Mouse (Mus musculus): Measurements from ENCODE around the gene Pak2.
A peak's percentile ranks its signal among the peaks of the same experiment; 100 is the strongest.
"Not testable (repeated sequence)": the region's sequence is repeated elsewhere in the genome, so short reads cannot be mapped to it uniquely, and the experiment has no call there.

Gene Pak2

DNA sequence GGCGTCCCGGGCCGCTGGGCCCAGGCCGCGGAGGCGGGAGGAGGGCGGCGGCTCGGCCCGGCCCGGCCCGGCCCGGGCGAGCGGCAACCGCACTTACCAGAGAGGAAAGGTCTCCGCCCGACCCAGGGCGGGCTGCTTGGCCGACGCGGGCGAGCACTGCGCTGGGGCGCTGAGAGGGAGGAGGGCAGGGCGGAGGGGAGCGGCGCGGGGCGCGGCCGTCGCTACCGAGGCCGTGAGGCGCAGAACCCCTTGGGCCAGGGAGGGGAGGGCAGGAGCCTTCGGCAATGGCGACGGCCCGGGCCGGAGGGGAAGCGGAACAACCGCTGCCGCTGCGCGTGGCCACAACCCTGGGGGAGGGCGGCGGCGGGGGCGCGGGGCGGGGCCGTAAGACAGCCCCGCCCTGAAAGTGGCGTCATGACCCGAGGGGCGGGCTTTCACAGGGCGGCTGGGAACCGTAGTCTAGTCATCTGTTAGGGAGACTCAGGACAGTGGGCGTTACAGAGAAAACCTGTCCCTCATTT lies at the start of gene Pak2:
TSS of gene Pak2 (minus strand) at position 352 of the 521 bp plus-strand sequence.
- DNase-seq: peak; percentile 93

DNA sequence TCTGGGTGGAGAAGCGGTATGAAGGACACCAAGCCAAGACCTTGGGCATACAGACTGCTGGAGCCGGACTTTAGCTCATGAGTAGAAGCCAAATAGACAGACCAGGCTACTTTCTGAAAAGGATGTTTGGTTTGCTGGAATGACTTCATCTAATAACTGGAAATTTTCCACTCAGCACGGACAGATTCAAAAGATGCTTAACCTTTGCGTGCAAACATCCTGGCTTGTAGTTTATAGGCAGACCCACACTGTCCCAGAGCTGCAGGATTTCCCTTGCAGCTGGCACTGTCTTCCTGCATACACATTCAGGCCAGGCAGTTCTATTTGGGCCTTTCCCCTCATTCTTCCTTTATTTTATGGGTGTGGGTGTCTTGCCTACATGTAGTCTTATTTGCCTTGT lies 47.9 kb upstream of the Pak2 start:
- DNase-seq: peak; percentile 55

DNA sequence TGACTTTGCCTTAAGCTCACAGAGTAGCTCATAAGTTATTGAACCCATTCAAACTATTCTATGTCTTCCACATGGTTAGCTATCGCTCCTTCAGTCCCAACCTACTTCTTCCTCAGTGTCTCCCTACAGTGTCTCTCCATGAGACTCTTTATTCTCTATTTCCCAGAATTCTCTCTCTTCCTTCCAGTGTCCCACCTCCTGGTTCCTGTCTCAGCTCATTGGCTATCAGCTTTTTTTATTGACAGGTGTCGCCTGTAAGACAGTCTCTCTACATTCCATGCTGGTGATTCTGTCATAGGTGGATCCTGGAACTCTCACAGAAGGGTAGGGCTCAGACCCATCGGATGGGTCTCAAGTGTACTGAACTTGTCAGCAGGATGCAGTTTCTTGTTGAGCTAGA lies 46.2 kb upstream of the Pak2 start:
- DNase-seq: no peak

DNA sequence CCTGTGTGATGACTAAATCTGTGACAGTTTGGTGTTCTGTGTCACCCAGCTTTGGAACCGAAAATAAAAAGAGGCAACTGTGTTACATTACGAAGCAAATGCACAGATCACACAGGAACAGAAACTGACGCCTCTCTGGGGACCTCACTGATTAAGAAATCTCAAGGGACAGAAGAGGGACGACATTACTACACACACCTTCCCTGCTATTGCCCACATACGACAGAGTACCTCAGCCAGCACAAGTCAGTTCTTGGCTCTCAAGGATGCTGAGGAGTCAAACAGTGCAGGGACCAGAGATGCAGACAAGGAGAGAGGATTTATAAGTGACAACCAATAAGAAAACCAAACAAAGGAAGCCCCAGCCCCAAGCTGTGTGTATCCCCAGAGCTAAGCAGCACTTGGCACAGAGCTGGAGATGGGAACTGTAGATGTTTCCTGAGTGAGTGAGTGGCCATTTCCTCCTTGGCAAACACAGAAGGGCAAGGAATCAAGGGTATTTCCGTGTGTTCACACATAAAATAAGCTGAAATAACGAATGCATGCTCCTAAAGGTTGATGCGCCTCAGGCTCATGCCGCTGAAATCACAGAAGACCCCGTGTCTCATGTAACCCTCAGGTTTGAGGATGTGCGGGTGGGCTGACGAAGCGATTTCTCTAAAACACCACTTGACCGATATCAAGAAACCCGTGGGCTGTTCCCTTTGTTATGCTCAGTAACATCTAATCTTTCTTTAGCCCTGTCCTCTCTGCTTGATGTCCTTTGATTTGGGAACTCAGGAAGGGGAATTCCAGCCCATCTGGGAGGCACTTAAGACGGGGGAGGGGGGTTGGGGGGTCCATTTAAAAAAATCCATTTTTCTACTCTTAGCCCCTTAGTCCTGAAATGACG lies 45.5 kb upstream of the Pak2 start:
- DNase-seq: peak; percentile 54

DNA sequence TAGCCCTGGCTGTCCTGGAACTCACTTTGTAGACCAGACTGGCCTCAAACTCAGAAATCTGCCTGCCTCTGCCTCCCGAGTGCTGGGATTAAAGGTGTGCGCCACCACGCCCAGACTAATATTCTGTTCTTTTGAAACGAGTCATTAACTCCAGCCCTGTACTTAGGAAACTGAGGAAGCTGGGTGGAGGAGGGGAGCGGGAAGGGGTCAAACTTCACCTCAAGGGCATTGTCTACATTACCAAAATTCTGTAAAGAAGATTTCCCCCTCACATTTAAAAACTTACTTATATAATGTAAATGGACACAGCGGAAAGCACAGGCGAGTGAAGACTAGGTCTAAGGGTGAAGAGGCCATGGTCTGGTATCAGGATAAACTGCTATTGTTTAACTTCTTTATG lies 44.9 kb upstream of the Pak2 start:
- no peak for DNase-seq

DNA sequence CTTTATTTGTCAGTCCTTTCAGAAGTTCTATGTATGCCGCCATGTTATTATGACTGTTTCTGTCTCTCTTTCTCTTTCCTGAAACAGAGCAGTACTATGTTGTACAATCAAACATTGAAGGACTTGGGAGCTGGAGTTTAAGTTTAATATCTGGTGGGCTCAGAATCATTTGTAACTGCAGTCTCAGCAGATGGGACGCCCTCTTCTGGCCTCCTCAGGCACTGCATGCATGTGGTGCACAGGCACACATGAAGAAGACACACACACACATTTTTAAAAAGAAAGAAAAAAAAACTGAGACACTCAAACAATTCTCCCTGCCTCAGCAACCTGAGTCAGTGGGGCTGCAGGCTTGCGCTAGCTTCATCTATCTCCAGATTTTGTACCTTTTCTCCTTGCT lies 41.3 kb upstream of the Pak2 start:
- no peak for DNase-seq

- no peak for DNase-seq
Observed at GRCm38 (mm10) chr16:32116186-32116585, 37.0 kb upstream of the Pak2 start.

GRCm38 (mm10) chr16:32115781-32116180 lies 36.6 kb upstream of the Pak2 start:
- no peak for DNase-seq

DNA sequence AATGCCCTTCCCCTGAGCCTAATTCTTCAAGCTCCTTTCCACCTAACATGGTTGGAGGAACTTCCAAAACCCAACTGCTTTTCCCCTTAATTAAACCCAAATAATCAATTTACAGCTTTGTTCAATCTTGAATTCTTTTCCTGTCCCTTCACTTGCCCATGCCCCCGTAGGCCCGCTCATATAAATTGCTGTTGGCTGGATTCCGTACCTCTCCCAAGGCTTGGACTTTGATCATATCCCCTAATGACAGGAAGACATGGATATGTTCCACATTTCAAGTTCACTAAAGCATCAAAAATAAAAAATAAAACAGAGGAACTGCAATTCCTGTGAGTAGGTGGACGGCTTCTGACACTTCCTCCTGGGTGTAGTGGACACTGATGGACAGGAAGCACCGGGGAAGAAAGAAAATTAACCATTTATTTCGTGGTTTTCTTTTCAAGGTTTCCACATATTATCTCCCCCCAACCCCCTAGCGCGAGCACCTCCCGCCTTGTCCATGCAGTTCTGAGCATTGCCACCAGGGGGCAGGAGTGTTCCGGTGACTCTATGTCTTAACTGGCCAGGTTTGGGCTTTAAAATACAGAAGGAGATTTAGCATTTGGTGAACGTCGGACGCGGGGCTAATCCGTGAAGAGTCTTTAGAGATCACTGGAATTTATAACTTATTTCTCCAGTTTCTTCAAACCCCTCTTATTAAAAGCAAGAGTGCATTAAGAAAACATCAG lies 36.0 kb upstream of the Pak2 start:
- peak; percentile 90 for DNase-seq

DNA sequence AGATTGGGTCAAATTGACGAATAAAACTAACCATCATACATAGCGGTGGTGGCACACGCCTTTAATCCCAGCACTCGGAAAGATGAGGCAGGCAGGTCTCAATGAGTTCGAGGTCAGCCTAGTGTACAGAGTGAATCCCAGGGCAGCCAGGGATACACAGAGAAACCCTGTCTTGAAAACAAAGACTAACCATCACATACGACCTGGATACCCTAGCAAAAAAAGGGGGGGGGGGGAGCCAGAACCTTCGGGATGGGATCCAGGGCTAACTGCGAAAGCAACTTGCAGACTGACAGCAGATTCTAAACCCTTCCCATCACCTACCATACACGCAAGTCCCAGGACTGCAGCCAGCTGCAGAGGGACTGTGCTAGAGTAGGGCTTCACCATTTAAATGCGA lies 35.3 kb upstream of the Pak2 start:
- DNase-seq: no peak

GRCm38 (mm10) chr16:32113541-32114218 lies 34.5 kb upstream of the Pak2 start:
- DNase-seq: peak; percentile 62

- DNase-seq: no peak
Observed at GRCm38 (mm10) chr16:32110951-32111699, 32.0 kb upstream of the Pak2 start.

DNA sequence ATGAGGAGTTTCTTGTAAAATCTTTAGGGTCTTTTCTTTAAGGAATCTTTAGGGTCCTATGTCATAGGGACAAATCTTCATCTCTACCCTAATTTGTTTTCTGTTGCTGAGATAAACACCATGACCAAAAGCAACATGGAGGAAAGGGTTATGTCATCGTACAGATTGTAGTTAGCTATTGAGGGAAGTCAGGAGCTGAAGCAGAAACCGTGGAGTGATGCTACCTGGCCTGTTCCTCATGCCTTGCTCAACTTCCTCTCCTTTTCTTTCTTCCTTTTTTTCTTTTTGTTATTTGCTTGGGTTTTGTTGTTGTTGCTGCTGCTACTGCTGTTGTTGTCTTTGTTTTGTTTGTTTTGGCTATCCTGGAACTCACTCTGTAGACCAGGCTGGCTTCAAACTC lies 29.4 kb upstream of the Pak2 start:
- no peak for DNase-seq

DNA sequence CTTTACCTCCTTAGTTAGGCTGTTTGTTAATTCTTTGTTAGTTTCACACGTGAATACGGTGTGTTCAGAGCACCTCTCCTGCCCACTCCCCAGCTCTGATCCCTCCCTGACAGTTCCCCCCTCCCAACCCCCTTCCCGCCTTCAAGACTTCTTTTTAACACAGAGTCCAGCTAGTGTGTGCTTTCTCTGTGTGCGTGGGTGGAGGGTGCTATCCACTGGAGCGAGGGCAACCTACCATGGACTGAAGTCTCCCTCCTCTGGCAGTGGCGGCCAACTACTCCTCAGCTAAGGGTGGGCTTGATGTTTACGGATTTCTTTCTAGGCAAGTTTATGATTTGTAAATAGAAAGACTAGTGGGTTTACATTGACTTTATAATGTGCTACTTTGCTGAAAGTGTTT lies 29.0 kb upstream of the Pak2 start:
- no peak for DNase-seq

DNA sequence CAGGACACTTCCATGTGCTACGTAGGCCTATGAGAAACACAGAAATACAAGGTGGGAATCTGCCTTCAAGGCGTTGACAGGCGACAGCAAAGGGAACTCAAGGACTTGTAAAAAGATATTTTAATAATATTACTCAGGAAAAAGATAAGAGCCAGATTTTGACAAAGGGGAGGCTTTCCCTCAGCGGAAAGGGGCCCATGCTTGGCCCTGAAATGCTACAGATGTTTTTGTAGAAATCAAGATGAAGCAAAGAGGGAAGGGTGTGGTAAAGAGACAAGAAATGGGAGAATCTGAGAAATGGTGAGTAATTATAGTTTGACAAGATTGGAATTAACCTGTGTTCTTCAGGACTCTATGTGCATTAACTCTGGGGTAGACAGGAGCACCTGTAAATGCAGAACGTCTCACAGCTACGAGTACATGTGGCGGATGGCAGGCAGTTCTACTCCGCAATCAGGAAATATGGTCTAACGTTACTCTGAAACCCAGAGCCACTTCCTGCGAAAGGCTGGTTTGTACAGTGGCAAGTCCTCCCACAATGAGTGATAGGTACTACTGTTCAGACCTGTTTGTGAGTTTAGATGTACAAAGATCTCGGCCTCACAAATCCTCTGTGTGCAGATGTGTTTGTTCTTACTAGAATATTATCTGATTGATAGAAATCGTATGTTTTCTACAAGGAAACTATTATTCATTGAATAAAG lies 28.4 kb upstream of the Pak2 start:
- DNase-seq: no peak

- no peak for DNase-seq
Observed at GRCm38 (mm10) chr16:32105698-32106097, 26.6 kb upstream of the Pak2 start.

DNA sequence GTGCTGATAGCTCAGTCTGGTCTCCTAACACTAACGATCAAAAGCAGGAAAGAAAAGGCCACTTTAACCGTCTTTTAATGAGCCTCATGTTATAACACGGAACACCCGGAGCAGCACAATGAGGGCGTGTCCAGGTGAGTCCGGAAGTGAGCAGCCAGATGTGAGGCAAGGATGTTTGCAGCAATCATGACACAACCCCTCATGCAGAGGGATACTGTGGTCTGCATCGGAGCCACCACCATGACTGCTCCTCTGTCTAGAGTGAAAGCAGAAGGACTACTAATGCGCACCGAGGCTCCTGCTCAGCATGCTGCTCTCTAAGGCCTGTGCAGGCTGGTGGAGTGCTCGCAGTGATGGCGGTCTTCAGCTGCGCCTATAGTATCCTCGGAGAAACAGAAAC lies 23.2 kb upstream of the Pak2 start:
- no peak for DNase-seq

GRCm38 (mm10) chr16:32099638-32100150 lies 20.6 kb upstream of the Pak2 start, which contains the start of the genes Pigx and Cep19:
TSS of gene Pigx (minus strand) at chr16:32099740.
TSS of gene Cep19 (plus strand) at chr16:32099800.
- DNase-seq: peak; percentile 96

- DNase-seq: no peak
Observed at GRCm38 (mm10) chr16:32098897-32099637, 19.9 kb upstream of the Pak2 start.

GRCm38 (mm10) chr16:32097757-32098156 lies 18.6 kb upstream of the Pak2 start:
- not testable (repeated sequence) for DNase-seq

- no peak for DNase-seq
Observed at GRCm38 (mm10) chr16:32091466-32091865, 12.3 kb upstream of the Pak2 start.

All from kidney, postnatal 14 days (tissue).